Mouse (Mus musculus) lung, embryonic 14.5 days (tissue): Measurements from ENCODE around the gene Gm49393. TPM values are rescaled to one million over a fixed set of nuclear protein-coding genes. Genes with fewer than 3 reads are reported as not detected.
"Not testable (repeated sequence)": the region's sequence is repeated elsewhere in the genome, so short reads cannot be mapped to it uniquely, and the experiment has no call there.

Source experiments
- ATAC-seq: fragments of 200-750 bp; cut with Nextera tagmentation; 2 replicates; pipeline ENCODE4 v1.8.0; 2017; ENCODE audit warnings: mild to moderate bottlenecking, moderate TSS enrichment, moderate library complexity; ENCODE audit not compliant: insufficient read depth
- DNase-seq: peaks from one replicate; pipeline ENCODE4 v3.0.0-alpha.2; 2015
- H3K27ac ChIP-seq: fragments of 300-500 bp; sonication (generic); 2 replicates; pipeline ENCODE4 v1.5.1; 2014; ENCODE audit warnings: low read depth, mild to moderate bottlenecking, moderate library complexity
- H3K27me3 ChIP-seq: fragments of 300-500 bp; sonication (generic); 2 replicates; pipeline ENCODE4 v1.6.1; 2014; ENCODE audit warnings: low read length, control low read depth; ENCODE audit not compliant: insufficient read depth
- H3K36me3 ChIP-seq: fragments of 300-500 bp; sonication (generic); 2 replicates; pipeline ENCODE4 v1.6.1; 2014; ENCODE audit warnings: control low read depth; ENCODE audit not compliant: insufficient read depth
- H3K4me1 ChIP-seq: fragments of 300-500 bp; sonication (generic); 2 replicates; pipeline ENCODE4 v1.6.1; 2014; ENCODE audit warnings: antibody characterized with exemption, control low read depth; ENCODE audit not compliant: insufficient read depth
- H3K4me2 ChIP-seq: fragments of 300-500 bp; sonication (generic); 2 replicates; pipeline ENCODE4 v1.6.1; 2014; ENCODE audit warnings: mild to moderate bottlenecking
- H3K4me3 ChIP-seq: fragments of 300-500 bp; sonication (generic); 2 replicates; pipeline ENCODE4 v1.5.1; 2014; ENCODE audit warnings: low read depth, low read length
- H3K9ac ChIP-seq: fragments of 300-500 bp; sonication (generic); 2 replicates; pipeline ENCODE4 v1.6.1; 2014
- H3K9me3 ChIP-seq: fragments of 300-500 bp; sonication (generic); 2 replicates; pipeline ENCODE4 v1.6.1; 2016; ENCODE audit warnings: low read depth, low read length, control low read depth
- CTCF ChIP-seq: IDR thresholded peaks from 2 replicates; pipeline ENCODE4 v1.5.1; 2016; ENCODE audit warnings: antibody characterized with exemption, low read depth
- WGBS: fragments of 180-500 bp; shearing (Covaris S2); extraction: QIAGEN DNeasy Blood & Tissue Kit; methylation state at CpG from one replicate; pipeline ENCODE4 v1.1.7; 2014; 5-methylcytosine and 5-hydroxymethylcytosine counted together
- polyA plus RNA-seq: library from polyadenylated mRNA; unstranded; fragments of >200 nt; fragmentation: Nextera tagmentation; extraction: Ambion mirVana; gene quantifications from 2 replicates; pipeline ENCODE4 v1.2.1, GENCODE M21; 2014

The Gm49393 gene
- polyA plus RNA-seq: not detected in 2 replicates

DNA sequence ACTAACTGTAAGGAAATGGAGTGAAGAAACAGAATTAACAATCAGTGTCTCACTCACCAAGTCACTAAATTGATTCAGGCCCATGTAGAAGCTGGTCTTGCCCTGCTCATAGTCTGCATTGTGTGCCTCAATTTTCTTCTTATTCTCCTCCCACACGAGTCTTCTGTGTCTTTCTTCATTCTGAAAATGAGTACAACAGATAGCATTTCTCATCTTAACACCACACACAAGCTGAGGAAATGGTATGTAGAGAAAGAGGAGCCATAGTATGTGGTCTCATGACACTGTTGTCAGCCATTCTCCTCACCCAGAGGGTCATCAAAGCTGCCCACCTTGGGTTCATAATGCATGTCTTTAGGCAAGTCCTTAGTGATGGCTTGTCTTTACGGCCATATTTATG lies at the start of gene Gm49393:
TSS of gene Gm49393 (minus strand) at position 101 of the 400 bp plus-strand sequence.
- H3K27ac ChIP-seq, H3K4me2 ChIP-seq, H3K36me3 ChIP-seq, ATAC-seq, H3K4me1 ChIP-seq, DNase-seq, H3K4me3 ChIP-seq, H3K9me3 ChIP-seq, H3K27me3 ChIP-seq, H3K9ac ChIP-seq: not testable (repeated sequence)
- WGBS: 60% methylated on average over 2 of the region's 2 CpGs

DNA sequence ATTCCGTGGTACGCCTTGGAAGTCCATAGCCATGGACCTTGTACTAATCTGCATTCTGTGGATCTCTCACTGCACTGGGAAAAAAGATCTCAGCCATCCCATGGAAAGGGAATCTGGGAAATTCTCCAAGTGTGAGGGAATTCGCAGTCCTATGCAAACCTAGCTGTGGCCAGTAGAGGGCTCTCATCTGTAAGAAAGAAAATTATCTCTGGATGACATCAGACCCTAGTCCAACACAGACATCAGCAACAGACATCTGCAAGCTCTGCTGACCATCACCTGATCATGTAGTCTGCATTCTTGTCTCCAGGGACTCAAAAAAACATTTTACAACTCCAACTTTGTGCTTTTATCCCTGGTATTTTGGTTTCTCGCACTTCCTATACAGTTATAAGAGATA lies 36.9 kb upstream of the Gm49393 start:
- WGBS: 60% methylated on average over 4 of the region's 4 CpGs
- DNase-seq, H3K36me3 ChIP-seq, H3K9me3 ChIP-seq, H3K4me2 ChIP-seq, H3K9ac ChIP-seq, ATAC-seq, H3K4me3 ChIP-seq, H3K27ac ChIP-seq, H3K27me3 ChIP-seq, H3K4me1 ChIP-seq: not testable (repeated sequence)

DNA sequence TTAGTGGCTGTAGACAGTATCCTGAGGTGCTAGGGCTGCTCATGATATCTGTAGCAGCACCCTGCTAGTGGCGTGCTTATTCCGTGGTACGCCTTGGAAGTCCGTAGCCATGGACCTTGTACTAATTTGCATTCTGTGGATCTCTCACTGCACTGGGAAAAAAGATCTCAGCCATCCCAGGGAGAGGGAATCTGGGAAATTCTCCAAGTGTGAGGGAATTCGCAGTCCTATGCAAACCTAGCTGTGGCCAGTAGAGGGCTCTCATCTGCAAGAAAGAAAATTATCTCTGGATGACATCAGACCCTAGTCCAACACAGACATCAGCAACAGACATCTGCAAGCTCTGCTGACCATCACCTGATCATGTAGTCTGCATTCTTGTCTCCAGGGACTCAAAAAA lies 28.6 kb upstream of the Gm49393 start:
- not testable (repeated sequence) for ATAC-seq, H3K9me3 ChIP-seq, H3K27me3 ChIP-seq, H3K9ac ChIP-seq, H3K27ac ChIP-seq, H3K4me3 ChIP-seq, DNase-seq, H3K36me3 ChIP-seq, H3K4me1 ChIP-seq, H3K4me2 ChIP-seq
- WGBS: 26% methylated on average over 4 of the region's 5 CpGs

DNA sequence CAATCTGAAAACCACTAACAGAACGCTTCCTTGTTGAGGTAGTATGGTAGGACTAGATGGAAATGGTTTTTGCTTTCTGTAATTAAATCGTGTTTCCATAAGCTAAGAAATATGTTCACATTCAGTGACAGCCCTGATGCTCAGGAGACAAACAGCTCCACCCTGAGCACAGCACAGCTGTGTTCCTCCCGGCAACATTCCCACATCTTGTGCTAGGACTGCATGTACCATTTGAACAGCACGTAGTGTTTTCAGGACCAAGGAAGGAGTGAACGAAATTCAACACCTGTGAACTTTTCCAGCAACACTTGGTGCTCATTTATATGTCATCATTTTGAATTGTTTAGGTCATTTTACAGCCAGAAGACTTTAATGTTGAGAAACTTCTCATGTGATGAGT lies 26.3 kb upstream of the Gm49393 start:
- Histone ChIP-seq H3K36me3 (no peaks in the 10 kb centered on the region), H3K9ac (no peak overlapping the region), H3K4me2 (no peak overlapping the region), H3K9me3 (no peaks in the 10 kb centered on the region), H3K27ac (no peak overlapping the region), H3K27me3 (no peaks in the 10 kb centered on the region), H3K4me3 (no peak overlapping the region), H3K4me1 (no peaks in the 10 kb centered on the region)
- ATAC-seq (no peak), DNase-seq (no peak)
- 54% methylated on average over 5 of the region's 5 CpGs for WGBS
- TF ChIP-seq CTCF: no peak

DNA sequence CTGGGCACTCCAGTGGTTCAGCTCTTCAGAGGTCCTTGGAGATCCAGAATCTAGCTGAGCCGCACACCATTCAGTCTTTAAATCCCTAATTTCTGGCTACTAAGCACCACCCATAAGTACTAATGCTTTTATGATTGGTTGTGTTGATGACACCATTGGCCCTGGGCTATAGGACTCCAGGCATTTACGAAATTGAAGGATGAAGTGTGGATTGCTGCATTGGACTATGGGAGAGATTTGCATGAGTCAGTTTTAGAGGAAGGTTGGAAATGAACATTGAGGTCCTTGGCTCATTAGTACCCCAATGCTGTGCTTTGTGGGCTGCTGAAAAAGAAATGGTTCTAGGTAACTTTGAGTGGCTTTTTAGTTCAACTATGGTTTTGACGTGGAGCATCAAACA lies 6.5 kb upstream of the Gm49393 start, which contains the start of gene Tpbpa:
TSS of gene Tpbpa (minus strand) at position 101 of the 400 bp plus-strand sequence.
- not testable (repeated sequence) for H3K36me3 ChIP-seq, H3K27me3 ChIP-seq, H3K9ac ChIP-seq, H3K4me3 ChIP-seq, H3K27ac ChIP-seq, DNase-seq, ATAC-seq, H3K9me3 ChIP-seq, H3K4me2 ChIP-seq, H3K4me1 ChIP-seq
- WGBS: 82% methylated on average over 3 of the region's 3 CpGs

DNA sequence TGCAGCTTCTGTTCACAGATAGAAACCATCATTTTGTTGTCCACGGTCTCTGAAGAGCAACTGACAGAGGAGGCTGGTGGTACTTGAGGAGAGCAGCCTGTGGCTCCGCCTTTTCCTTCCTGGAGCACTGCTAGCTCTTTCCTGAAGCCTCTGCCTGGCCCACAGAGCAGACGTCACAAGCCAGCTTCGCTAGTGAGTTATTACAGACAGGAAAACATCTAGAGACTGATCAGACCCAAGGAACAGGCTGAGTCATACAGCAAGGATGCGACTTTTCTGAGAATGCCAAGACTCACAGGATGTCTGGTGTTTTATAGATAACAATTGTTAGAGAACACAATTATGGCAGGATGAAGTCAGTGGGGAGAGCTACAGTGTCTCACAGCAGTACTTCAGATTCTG lies 1.1 kb upstream of the Gm49393 start, which contains the start of the genes Gm49391 and Ctla2a:
TSS of gene Gm49391 (minus strand) at position 72 of the 402 bp plus-strand sequence.
TSS of gene Ctla2a (minus strand) at position 126 of the 402 bp plus-strand sequence.
- H3K27me3 ChIP-seq: no peaks in the 10 kb centered on the region
- no peaks in the 10 kb centered on the region for H3K4me1 ChIP-seq
- no peaks in the 10 kb centered on the region for H3K9me3 ChIP-seq
- TF ChIP-seq CTCF: no peak
- H3K36me3 ChIP-seq: no peaks in the 10 kb centered on the region
- H3K4me3 ChIP-seq: no peak within 1 kb of the TSS
- DNase-seq (peak; percentile 60), ATAC-seq (peak; percentile 80)
- H3K9ac ChIP-seq: no peak within 1 kb of the TSS
- no peak within 1 kb of the TSS for H3K4me2 ChIP-seq
- 50% methylated on average over 5 of the region's 5 CpGs for WGBS
- 0 out of 2 replicates have a peak within 1 kb of the TSS, but pooled peaks have one; percentile 18 for H3K27ac ChIP-seq

DNA sequence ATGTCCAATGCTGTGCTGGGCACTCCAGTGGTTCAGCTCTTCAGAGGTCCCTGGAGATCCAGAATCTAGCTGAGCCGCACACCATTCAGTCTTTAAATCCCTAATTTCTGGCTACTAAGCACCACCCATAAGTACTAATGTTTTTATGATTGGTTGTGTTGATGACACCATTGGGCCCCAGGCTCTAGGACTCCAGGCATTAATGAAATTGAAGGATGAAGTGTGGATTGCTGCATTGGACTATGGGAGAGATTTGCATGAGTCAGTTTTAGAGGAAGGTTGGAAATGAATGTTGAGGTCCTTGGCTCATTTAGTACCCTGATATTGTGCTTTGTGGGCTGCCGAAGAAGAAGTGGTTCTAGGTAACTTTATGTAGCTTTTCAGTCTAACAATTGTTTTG lies 30.6 kb downstream of the Gm49393 start, which contains the start of gene Tpbpb:
TSS of gene Tpbpb (minus strand) at position 101 of the 400 bp plus-strand sequence.
- H3K4me1 ChIP-seq: not testable (repeated sequence)
- 80% methylated on average over 2 of the region's 2 CpGs for WGBS

DNA sequence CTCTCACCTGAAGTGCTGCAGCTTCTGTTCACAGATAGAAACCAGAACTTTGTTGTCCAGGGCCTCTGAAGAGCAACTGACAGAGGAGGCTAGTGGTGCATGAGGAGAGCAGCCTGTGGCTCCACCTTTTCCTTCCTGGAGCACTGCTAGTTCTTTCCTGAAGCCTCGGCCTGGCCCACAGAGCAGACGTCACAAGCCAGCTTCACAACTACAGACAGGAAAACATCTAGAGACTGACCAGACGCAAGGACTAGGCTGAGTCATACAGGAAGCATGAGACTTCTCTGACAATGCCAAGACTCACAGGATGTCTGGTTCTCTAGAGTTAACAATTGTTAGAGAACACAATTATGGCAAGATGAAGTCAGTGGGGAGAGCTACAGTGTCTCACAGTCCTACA lies 38.1 kb downstream of the Gm49393 start, which contains the start of gene Ctla2b:
TSS of gene Ctla2b (minus strand) at position 120 of the 400 bp plus-strand sequence.
- Histone ChIP-seq H3K36me3 (no peaks in the 10 kb centered on the region), H3K4me2 (no peak within 1 kb of the TSS), H3K9me3 (no peaks in the 10 kb centered on the region), H3K27ac (no peak within 1 kb of the TSS), H3K4me3 (no peak within 1 kb of the TSS), H3K27me3 (no peaks in the 10 kb centered on the region), H3K4me1 (no peaks in the 10 kb centered on the region), H3K9ac (no peak within 1 kb of the TSS)
- WGBS: 48% methylated on average over 3 of the region's 3 CpGs
- DNase-seq: peak; percentile 57
- ATAC-seq: peak; percentile 79; the same call in 1 of the 2 replicates
- TF ChIP-seq CTCF: no peak

More for the DNA sequence above, 30.6 kb downstream of the Gm49393 start, which contains the start of gene Tpbpb:
- not testable (repeated sequence) for H3K27ac ChIP-seq, DNase-seq, H3K4me2 ChIP-seq, H3K9me3 ChIP-seq, H3K4me3 ChIP-seq, ATAC-seq, H3K36me3 ChIP-seq, H3K27me3 ChIP-seq, H3K9ac ChIP-seq

DNA sequence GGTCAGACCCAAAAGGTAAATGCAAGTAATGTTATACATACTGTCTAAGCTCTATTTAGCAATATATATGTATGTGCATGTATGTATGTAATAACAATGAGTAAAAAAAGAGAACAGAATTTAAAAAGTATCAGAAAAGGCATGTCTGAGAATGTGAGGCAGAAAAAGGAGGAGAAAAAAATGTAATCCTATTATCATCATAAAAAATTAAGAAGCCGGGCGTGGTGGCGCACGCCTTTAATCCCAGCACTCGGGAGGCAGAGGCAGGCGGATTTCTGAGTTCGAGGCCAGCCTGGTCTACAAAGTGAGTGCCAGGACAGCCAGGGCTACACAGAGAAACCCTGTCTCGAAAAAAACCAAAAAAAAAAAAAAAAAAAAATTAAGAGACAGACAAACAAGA lies 38.6 kb downstream of the Gm49393 start, which contains the start of gene Gm49392:
TSS of gene Gm49392 (minus strand) at position 101 of the 400 bp plus-strand sequence.
- not testable (repeated sequence) for H3K36me3 ChIP-seq, H3K4me2 ChIP-seq, H3K9me3 ChIP-seq, H3K27ac ChIP-seq, H3K4me1 ChIP-seq, H3K27me3 ChIP-seq, ATAC-seq, H3K9ac ChIP-seq, DNase-seq, H3K4me3 ChIP-seq
- WGBS: 75% methylated on average over 8 of the region's 8 CpGs
